Mouse (Mus musculus): ENCODE data around the gene Ptprcap.

Ptprcap gene

DNA sequence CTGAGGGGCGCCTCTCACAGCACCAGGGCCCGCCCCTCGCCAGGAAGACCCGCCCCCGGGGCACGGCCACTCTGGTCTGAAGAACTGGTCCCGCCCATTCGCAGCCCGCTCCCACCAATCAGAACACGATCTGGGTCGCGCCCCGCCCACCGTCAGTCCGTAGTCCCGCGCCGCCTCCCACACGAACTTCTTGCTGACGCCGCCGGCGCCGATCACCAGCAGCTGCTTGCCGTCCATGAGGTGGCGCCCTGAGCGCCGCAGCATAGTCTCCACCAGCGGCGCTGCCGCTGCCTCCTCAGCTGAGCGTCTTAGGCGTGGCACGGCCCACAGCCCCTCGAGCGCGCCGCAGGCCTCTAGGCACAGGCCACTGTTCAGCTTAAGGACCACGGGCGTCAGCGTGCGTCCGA is 16.0 kb downstream of the Ptprcap start:
- peak; percentile 99 to 100 for DNase-seq

- DNase-seq = no peak
These were observed 16.4 kb downstream of the Ptprcap start for GRCm38 (mm10) chr19:4169810-4170209.

GRCm38 (mm10) chr19:4170723-4171392 is 17.5 kb downstream of the Ptprcap start:
- DNase-seq = no peak

DNA sequence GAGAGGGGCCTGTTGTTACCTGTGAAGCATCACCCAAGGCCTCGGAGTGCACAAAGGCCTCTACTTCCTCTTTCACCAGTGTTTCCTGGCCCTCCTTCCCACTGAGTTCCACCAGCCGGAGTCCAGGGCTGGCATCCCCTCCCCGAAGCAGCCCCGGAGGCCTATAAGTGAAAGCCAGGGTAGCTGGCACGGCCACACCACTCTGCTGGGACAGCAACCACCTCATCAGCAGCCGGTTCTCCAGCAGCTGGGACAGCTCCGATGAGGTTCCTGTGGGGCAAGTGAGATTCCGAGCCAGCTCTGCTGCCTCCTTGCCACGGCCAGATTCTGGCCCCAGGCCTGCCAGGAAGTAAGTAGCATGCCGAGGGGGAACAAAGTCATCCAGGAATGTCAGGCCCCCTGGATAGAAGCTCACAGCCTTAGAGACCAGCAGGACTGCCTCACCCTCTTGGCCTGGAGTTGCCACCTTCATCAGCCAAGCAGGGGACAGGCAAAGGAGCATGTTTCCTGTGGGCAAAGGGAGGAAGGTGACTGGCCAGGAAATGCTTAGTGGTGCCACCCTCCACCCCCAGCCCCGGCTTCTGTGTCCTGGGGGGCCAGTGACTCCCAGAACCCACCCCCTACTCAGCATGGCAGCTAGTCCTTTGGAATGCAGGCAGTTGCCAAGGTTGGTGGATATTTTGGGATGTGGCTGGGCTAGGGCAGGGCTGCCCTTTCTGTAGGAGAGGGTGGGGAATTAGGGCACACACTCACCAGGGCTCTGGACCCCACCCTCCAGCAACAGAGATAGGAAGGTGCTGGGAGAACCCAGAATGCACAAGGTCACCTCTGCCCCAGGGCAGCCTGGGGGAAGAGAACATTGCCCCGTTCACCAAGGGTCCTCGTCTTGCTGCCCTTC is 18.2 kb downstream of the Ptprcap start:
- no peak for DNase-seq

- DNase-seq = no peak
These were observed 19.5 kb downstream of the Ptprcap start for GRCm38 (mm10) chr19:4172925-4173324.

GRCm38 (mm10) chr19:4175368-4175947 is 22.1 kb downstream of the Ptprcap start, which contains the start of gene Carns1:
Gene Carns1 (minus strand): TSS chr19:4175479.
- DNase-seq = no peak

DNA sequence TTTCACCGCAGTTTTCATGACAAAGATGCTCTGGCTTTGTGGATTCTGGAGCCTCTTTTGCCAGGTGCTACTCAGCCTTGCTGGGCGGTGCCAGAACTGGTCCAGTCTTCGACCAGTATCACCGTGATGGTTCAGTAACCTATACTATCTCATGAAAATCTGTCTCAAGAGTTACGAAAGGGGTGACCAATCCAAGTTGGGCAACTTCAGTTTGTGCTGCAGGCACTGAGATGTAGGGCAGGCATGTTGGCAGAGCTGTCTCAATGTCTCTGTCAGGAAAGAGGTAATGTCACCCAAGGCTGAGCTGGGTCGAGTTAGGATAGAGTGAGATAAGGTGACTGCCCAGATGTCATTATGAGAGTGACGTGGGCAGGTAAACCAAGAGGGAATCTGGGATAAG is 27.0 kb downstream of the Ptprcap start:
- no peak for DNase-seq

- peak; percentile 60 to 66 for DNase-seq
These were observed 28.5 kb downstream of the Ptprcap start for GRCm38 (mm10) chr19:4181892-4182291.

DNA sequence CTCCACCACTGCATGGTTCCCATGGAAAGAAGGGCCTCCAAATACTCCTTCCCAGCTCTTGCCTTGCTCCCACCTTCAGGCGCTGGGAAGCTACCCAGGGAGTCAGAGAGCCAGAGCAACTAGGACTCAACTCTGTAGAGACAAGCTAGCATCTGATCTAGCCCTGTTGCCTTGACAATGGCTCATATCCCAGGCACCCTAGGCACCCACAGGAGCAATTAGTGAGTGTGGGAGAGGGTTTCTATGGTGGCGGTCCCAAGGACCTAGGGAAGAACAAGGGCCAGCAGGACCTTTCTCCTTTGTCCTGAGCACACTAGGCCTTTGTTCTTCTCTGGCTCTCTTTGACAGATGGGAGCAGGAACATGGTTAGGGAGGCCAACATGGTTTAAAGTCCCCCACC is 30.3 kb downstream of the Ptprcap start:
- no peak for DNase-seq

DNA sequence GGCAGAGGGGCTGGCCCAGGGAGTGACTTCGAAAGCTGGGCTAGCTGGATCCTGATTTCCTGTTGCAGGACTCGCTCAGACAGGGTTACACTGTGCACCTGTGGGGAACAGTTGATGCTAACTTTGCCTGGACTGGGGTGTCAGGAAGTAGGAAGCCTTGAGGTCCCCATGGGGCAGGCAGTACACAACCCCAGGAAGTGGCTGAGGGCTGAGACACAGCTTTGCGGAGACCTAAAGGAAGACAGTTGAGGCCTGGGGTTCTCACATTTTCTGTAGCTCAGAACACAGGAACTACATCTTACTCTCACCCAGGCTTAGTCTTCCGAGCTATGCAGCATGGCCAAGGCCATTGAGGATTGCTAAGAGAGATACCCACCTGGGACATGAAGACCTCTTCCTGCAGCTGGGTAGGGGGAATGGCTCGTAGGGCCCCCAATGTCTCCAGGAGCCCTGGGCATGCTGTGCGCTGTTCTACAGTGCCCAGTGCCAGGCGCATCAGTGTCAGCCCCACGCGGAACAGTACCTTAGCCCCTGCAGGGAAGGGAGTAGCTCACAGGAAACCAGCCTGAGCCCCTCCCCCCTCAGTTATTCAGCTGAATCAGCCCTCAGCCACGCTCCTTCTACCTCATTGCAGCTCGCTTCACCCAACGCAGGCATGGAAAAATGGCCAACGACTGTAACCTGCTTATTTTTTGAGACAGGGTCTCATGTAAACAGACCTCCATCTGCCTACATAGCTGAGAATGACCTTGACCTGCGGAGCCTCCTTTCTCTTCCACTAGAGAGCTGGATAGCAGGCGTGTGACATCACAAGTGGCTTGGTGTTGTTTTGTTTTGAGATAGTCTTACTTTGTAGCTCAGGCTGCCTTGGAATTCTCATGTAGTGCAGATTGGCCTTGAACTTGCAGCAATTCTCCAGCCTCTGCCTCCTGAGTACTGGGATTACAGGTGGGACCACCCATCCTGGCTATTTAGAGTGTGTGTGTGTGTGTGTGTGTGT is 31.9 kb downstream of the Ptprcap start:
- DNase-seq = peak; percentile 72 to 73

DNA sequence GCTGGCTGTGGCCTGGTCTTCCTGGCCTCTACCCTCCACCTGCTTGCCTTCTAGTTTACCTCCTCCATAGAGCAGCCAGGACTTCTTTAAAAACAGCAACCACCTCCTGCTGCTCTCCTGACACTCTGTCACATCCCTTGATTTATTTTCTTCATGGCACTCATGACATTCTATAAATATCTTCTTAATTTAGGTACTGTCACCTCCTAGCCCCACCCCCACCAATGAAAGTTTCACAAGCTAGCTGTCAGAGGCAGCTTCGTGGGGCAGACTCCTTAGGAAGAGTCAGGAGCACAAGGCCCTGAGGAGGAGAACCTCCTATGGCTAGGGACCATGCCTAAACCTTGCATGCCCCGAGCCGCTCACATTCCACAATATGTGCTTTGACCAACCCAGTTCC is 33.9 kb downstream of the Ptprcap start:
- no peak for DNase-seq

DNA sequence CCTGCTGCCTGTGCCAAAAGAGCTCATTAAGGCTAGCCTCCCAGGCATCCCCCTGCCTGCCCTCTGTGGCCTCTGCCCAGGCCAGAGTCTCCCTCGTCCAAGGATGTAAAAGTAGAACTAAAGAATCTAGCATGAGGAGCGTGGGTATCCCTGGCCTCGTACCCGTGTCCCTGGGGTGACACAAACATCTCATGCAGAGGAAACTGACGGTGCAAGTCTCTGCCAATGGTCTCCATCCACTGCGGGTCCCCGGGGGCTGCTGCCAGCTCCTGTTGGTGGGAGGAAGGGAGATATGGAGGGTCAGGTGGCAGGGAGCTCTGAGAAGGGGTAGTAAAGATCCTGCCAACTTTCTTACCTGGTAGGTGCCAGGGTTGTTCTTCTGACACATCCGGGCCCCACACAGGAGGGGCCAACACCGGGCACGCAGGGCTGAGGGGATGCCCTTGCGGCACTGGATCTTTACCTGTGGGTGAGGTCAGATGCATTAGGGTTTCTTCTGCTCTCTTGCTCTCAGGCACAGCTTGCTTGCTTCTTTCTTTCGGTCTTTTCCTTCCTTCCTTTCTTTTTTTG is 35.7 kb downstream of the Ptprcap start:
- DNase-seq = no peak

GRCm38 (mm10) chr19:4190831-4191334 is 37.5 kb downstream of the Ptprcap start, which contains the start of gene Tbc1d10c:
Gene Tbc1d10c (minus strand): TSS chr19:4191284.
- DNase-seq = peak; percentile 83 to 88

DNA sequence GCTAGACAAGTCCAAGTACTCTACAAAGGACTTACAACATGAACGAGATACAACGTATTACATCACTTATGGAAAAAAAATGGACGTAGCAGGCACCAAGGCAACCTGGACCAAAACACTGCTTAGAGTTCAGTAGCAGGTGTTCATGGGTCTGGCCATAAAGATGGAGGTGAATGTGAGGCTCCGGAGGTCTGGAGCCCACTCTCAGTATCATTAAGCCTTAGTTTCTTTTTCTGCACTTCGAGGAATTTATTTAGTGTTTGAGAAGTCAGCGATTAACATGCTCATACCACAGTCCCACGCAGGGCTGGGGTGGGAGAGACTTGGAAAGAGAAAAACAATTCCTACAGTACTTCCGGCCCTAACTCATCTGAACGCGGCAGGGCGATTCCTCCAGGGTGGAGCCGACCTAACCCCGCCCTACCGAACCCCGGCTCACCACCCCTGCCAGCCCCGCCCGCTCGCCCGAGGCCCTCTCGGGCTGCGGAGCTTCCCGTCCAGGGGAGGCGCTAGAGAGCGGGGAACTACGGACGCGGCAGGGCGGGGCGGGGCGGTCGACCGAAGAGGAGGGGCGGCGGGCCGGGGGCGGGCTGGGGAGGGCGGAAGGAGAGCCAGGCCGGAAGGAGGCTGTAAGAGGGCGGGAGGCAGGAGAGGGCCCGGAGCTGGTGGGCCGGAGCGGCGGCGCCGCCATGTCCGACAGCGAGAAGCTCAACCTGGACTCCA is 38.3 kb downstream of the Ptprcap start, which contains the start of gene Ppp1ca:
Ppp1ca (plus strand) TSS at position 538 of the 723 bp plus-strand sequence.
- peak; percentile 95 to 97 for DNase-seq

GRCm38 (mm10) chr19:4192251-4192985 is 39.0 kb downstream of the Ptprcap start:
- no peak for DNase-seq

DNA sequence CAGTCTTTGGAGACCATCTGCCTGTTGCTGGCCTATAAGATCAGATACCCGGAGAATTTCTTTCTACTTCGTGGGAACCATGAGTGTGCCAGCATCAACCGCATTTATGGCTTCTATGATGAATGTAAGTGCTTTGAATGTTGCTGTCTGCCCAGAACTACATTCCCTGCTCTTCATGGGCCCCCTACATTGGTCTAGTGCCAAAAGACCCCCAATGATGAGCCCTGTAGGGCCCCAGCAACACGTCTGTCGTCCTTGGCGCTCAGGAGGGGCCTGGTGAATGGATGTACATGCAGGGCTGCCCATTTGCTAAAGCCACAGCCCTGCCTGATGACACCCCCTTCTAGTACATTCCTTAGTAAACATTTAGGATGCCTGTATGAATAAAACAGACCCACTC is 39.7 kb downstream of the Ptprcap start:
- no peak for DNase-seq

DNA sequence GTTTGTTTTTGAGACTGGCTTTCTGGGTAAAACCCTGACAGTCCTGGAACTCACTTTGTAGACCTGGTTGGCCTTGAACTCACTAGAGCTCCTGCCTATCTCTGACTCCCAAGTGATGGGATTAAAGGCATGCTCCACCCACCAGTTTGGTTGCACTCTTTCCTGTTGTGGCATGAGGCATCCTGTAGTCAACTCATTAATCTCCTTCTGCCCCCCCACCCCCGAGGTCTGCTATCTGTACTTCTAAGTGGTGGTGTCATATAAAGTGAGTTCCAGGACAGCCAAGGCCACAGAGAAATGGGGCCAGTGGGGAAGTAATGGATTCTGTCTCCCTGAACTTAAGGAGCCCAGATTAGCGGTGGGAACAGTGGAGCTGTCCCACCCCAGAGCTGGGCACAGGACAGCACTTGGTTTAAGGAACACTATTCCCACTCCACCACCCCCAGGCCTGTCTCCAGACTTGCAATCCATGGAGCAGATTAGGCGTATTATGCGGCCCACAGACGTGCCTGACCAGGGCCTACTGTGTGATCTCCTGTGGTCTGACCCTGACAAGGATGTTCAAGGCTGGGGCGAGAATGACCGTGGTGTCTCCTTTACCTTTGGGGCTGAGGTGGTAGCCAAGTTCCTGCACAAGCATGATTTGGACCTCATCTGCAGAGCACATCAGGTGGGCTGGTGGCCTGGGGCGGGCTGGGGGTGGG is 40.8 kb downstream of the Ptprcap start:
- no peak for DNase-seq

DNA sequence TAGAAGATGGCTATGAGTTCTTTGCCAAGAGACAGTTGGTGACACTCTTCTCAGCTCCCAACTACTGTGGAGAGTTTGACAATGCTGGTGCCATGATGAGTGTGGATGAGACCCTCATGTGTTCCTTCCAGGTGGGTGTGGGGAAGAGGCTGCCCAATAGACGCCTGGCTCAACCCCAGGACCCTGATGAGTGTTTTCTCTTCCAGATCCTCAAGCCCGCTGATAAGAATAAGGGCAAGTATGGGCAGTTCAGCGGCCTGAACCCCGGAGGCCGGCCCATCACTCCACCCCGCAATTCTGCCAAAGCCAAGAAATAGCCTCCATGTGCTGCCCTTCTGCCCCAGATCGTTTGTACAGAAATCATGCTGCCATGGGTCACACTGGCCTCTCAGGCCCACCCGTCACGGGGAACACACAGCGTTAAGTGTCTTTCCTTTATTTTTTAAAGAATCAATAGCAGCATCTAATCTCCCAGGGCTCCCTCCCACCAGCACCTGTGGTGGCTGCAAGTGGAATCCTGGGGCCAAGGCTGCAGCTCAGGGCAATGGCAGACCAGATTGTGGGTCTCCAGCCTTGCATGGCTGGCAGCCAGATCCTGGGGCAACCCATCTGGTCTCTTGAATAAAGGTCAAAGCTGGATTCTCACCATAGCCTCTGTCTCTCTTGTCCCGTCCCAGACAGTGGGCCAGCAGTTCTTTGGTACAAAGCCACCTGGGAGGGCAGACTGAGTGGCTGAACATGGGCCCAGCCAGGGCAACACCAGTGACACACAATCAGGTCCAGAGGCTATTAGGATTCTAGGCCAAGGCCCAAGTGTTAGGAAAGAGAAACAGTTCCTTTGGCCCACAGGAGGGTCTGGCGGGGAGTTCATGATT is 41.6 kb downstream of the Ptprcap start:
- no peak for DNase-seq

All from spleen, adult 18-20 months (tissue).